Mouse (Mus musculus) E14TG2a.4 (cell line): Measurements from ENCODE around the gene Apba2.

ENCODE experiments used
- H3K27me3 ChIP-seq: 2 replicates; pipeline ENCODE4 v1.6.1; 2014; ENCODE audit warnings: low read length, control low read depth; ENCODE audit not compliant: insufficient read depth
- H3K36me3 ChIP-seq: 2 replicates; pipeline ENCODE4 v1.6.1; 2014; ENCODE audit warnings: low read length, control low read depth; ENCODE audit not compliant: insufficient read depth
- H3K4me1 ChIP-seq: replicated peaks from 2 replicates; pipeline ENCODE4 v1.6.1; 2014; ENCODE audit warnings: low read depth, low read length, control low read depth
- H3K4me3 ChIP-seq: replicated peaks from 2 replicates; pipeline ENCODE4 v1.5.1; 2014; ENCODE audit warnings: mild to moderate bottlenecking, low read length
- H3K9me3 ChIP-seq: 2 replicates; pipeline ENCODE4 v1.6.1; 2014; ENCODE audit warnings: low read length, control low read depth
- CTCF ChIP-seq: conservative IDR thresholded peaks from 2 replicates; pipeline ENCODE4 v1.5.1; 2014; ENCODE audit warnings: low read length
- NANOG ChIP-seq: IDR thresholded peaks from 2 replicates; pipeline ENCODE4 v1.6.1; 2014; ENCODE audit warnings: borderline replicate concordance, low read length, mixed read lengths
- POU5F1 ChIP-seq: IDR thresholded peaks from 2 replicates; pipeline ENCODE4 v1.6.1; 2014; ENCODE audit warnings: low read length, borderline replicate concordance

Gene Apba2

DNA sequence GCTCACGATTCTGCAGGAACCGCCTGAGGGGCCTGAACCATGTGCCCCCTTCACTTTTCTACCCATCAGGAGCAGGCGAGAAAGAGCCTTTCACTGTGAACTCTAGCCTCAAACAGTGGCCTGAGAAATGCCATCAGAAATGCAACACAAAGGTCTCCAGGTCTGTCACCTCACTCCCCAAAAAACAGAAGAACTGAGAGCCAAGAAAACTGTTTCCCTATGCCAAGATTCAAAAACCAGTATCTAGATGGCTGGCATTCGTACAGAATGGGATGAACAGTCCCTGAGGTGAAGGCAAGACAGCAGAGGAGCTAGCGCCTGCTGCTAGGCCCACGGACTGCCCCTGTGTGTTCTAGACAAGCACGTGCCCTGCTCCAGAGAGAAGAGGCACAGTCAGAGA lies 253.6 kb downstream of the Apba2 start:
- H3K9me3 ChIP-seq = no peaks in the 10 kb centered on the region
- TF ChIP-seq NANOG (no peak), POU5F1 (no peak), CTCF (no peak)
- no peaks in the 10 kb centered on the region for H3K27me3 ChIP-seq
- H3K4me3 ChIP-seq = no peak overlapping the region
- H3K4me1 ChIP-seq = peaks cover 21% of the 10 kb centered on the region
- H3K36me3 ChIP-seq = no peaks in the 10 kb centered on the region

GRCm38 (mm10) chr7:64765595-64765994 lies 264.1 kb downstream of the Apba2 start:
- Histone ChIP-seq H3K9me3 (peaks cover 7% of the 10 kb centered on the region; the same call in 1 of the 2 replicates), H3K36me3 (no peaks in the 10 kb centered on the region), H3K4me3 (no peak overlapping the region), H3K4me1 (peaks cover 37% of the 10 kb centered on the region), H3K27me3 (peaks cover 6% of the 10 kb centered on the region; the same call in 1 of the 2 replicates)
- TF ChIP-seq NANOG (no peak), CTCF (no peak), POU5F1 (no peak)

DNA sequence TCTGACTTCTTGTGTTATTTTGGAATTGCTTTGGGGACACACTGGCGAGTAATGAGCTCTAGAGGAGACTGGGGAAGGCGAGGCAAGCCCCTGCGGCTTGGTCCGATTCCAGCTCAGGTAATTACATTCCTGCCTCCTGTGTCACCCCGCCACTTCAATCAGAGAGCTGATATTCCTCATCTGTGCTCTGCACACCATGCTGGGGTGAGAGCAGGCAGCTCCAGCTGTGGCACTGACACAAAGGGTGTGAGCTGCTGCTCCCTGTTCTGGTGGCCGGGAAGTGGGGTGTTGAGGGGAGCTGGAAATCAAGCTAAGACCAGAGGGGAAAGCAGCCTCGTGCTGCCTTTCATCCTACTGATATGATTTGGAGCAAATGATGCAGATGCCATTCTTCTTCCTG lies 268.3 kb downstream of the Apba2 start:
- Histone ChIP-seq H3K36me3 (no peaks in the 10 kb centered on the region), H3K27me3 (peaks cover 6% of the 10 kb centered on the region; the same call in 1 of the 2 replicates), H3K9me3 (peaks cover 7% of the 10 kb centered on the region; the same call in 1 of the 2 replicates), H3K4me3 (peak overlapping the region; percentile 23; the same call in 1 of the 2 replicates), H3K4me1 (peaks cover 51% of the 10 kb centered on the region)
- TF ChIP-seq POU5F1 (no peak), NANOG (no peak), CTCF (no peak)

DNA sequence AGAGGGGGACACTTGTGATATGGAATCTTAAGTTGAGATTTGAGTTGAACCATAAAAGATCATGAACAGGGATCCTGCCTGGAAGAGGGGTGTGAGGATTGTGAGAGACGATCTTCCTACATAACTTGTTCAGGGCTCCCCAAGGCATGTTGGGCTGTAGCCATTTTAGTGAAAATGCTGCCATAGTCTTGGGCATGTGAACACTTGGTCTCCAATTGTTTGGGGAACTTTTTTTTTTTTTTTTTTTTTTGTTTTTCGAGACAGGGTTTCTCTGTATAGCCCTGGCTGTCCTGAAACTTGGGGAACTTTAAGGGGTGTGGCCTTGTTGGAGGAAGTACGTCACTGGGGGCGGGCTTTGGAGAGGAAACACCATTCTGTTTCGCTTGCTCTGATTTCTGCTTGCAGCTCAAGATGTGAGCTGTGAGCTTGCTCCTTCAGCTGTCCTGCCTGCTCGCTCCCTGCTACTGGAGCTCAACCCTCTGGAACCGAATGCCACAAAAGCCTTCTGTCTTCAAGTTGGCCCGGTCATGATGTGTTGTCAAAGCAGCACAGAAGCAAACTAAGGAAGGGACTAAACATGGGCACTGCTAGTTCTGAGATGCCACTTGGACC lies 269.4 kb downstream of the Apba2 start:
- H3K36me3 ChIP-seq = no peaks in the 10 kb centered on the region
- TF ChIP-seq NANOG = no peak
- no peak for TF ChIP-seq CTCF

GRCm38 (mm10) chr7:64773465-64773864 lies 272.0 kb downstream of the Apba2 start:
- Histone ChIP-seq H3K27me3 (no peaks in the 10 kb centered on the region), H3K4me3 (0 out of 2 replicates have a peak overlapping the region, but pooled peaks have one; percentile 26), H3K36me3 (no peaks in the 10 kb centered on the region), H3K9me3 (no peaks in the 10 kb centered on the region), H3K4me1 (peaks cover 52% of the 10 kb centered on the region)
- TF ChIP-seq POU5F1 (no peak), CTCF (no peak), NANOG (no peak)

More for the DNA sequence above, 269.4 kb downstream of the Apba2 start:
- peaks cover 6% of the 10 kb centered on the region; the same call in 1 of the 2 replicates for H3K27me3 ChIP-seq
- peaks cover 7% of the 10 kb centered on the region; the same call in 1 of the 2 replicates for H3K9me3 ChIP-seq
- H3K4me3 ChIP-seq = peak overlapping the region; percentile 67
- peaks cover 52% of the 10 kb centered on the region for H3K4me1 ChIP-seq

- H3K27me3 ChIP-seq = no peaks in the 10 kb centered on the region
- no peak for TF ChIP-seq CTCF
- TF ChIP-seq NANOG = no peak
- TF ChIP-seq POU5F1 = no peak
- no peaks in the 10 kb centered on the region for H3K9me3 ChIP-seq
- H3K36me3 ChIP-seq = no peaks in the 10 kb centered on the region
- peaks cover 29% of the 10 kb centered on the region for H3K4me1 ChIP-seq
- no peak overlapping the region for H3K4me3 ChIP-seq
Measured at GRCm38 (mm10) chr7:64776708-64777489, 275.4 kb downstream of the Apba2 start.

DNA sequence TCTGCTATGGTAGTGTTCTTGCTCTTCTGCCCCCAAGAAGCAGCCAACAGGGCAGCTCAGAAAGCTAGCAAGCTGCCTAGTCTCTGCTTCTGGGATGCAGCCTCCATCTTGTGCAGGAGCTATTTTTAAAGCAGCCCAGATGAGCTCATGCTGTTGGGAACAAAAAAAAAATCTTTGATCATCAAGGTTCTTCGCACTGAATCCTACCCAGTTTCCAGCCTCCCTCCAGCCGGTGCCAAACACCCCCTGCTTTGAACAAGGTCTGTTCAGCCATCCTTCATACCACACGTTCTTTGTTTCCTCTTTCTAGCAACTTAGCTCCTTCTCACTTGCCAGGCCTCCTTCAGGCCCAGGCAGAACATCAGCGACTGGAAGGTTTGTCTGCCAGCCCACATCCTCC lies 278.0 kb downstream of the Apba2 start:
- no peaks in the 10 kb centered on the region for H3K36me3 ChIP-seq

GRCm38 (mm10) chr7:64785040-64785439 lies 283.5 kb downstream of the Apba2 start:
- H3K4me3 ChIP-seq = no peak overlapping the region
- TF ChIP-seq CTCF (no peak), POU5F1 (no peak), NANOG (no peak)
- H3K27me3 ChIP-seq = no peaks in the 10 kb centered on the region

More for the DNA sequence above, 278.0 kb downstream of the Apba2 start:
- TF ChIP-seq CTCF (no peak), NANOG (no peak), POU5F1 (no peak)
- no peaks in the 10 kb centered on the region for H3K27me3 ChIP-seq
- H3K4me3 ChIP-seq = no peak overlapping the region
- peaks cover 9% of the 10 kb centered on the region for H3K4me1 ChIP-seq
- no peaks in the 10 kb centered on the region for H3K9me3 ChIP-seq

DNA sequence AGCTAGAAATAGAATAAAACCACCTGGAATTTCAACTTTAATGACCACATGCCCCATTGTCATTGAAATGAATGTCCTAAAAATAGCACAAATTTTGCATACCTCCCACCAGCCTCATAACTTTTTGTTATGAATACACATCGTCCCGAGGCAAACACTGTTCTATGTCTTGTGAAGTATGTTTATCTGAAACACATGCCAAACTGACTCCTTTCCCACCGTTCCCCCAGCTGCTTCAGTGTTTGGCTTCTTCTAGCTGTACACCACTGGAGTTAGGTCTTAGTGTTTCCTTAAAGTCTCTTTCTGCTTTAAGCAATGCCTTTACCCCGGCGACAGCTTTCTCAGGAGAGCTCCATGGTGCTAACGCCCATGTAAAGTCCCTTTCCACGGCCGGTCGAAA lies 289.6 kb downstream of the Apba2 start:
- Histone ChIP-seq H3K4me3 (no peak overlapping the region), H3K36me3 (no peaks in the 10 kb centered on the region), H3K4me1 (peaks cover 6% of the 10 kb centered on the region; the same call in 1 of the 2 replicates), H3K27me3 (no peaks in the 10 kb centered on the region), H3K9me3 (no peaks in the 10 kb centered on the region)
- TF ChIP-seq POU5F1 (no peak), CTCF (no peak), NANOG (no peak)

More at GRCm38 (mm10) chr7:64785040-64785439, 283.5 kb downstream of the Apba2 start:
- Histone ChIP-seq H3K36me3 (no peaks in the 10 kb centered on the region), H3K9me3 (no peaks in the 10 kb centered on the region), H3K4me1 (peaks cover 6% of the 10 kb centered on the region; the same call in 1 of the 2 replicates)
